Mouse (Mus musculus) hindbrain, embryonic 14.5 days (tissue): ENCODE results near the gene Cenpv. TPM values are rescaled to one million over a fixed set of nuclear protein-coding genes. Genes with fewer than 3 reads are reported as not detected.

Experiments
- ATAC-seq: fragments of 200-750 bp; cut with Nextera tagmentation; 2 replicates; pipeline ENCODE4 v1.8.0; 2017; ENCODE audit warnings: moderate number of reproducible peaks, mild to moderate bottlenecking, moderate TSS enrichment, moderate library complexity; ENCODE audit not compliant: low FRiP score
- DNase-seq: peaks from one replicate; pipeline ENCODE4 v3.0.0-alpha.2; 2015; ENCODE audit warnings: low spot score
- H3K27ac ChIP-seq: fragments of 300-500 bp; sonication (generic); 2 replicates; pipeline ENCODE4 v1.5.1; 2014; ENCODE audit warnings: mild to moderate bottlenecking, moderate library complexity
- H3K27me3 ChIP-seq: fragments of 300-500 bp; sonication (generic); 2 replicates; pipeline ENCODE4 v1.6.1; 2014; ENCODE audit warnings: mild to moderate bottlenecking, low read length, mixed read lengths; ENCODE audit not compliant: control insufficient read depth, insufficient read depth
- H3K36me3 ChIP-seq: fragments of 300-500 bp; sonication (generic); replicated peaks from 2 replicates; pipeline ENCODE4 v1.6.1; 2014; ENCODE audit not compliant: control insufficient read depth, insufficient read depth
- H3K4me1 ChIP-seq: fragments of 300-500 bp; sonication (generic); replicated peaks from 2 replicates; pipeline ENCODE4 v1.6.1; 2014; ENCODE audit warnings: antibody characterized with exemption, low read length, mixed read lengths; ENCODE audit not compliant: control insufficient read depth, insufficient read depth
- H3K4me2 ChIP-seq: fragments of 300-500 bp; sonication (generic); replicated peaks from 2 replicates; pipeline ENCODE4 v1.6.1; 2014; ENCODE audit warnings: mild to moderate bottlenecking, moderate library complexity
- H3K4me3 ChIP-seq: fragments of 300-500 bp; sonication (generic); replicated peaks from 2 replicates; pipeline ENCODE4 v1.5.1; 2014; ENCODE audit warnings: mild to moderate bottlenecking, low read length
- H3K9ac ChIP-seq: fragments of 300-500 bp; sonication (generic); 2 replicates; pipeline ENCODE4 v1.6.1; 2014
- H3K9me3 ChIP-seq: fragments of 300-500 bp; sonication (generic); 2 replicates; pipeline ENCODE4 v1.6.1; 2016; ENCODE audit warnings: low read length; ENCODE audit not compliant: control insufficient read depth
- WGBS: fragments of 180-500 bp; shearing (Covaris S2); extraction: QIAGEN DNeasy Blood & Tissue Kit; methylation state at CpG from one replicate; pipeline ENCODE4 v1.1.7; 2014; 5-methylcytosine and 5-hydroxymethylcytosine counted together
- polyA plus RNA-seq: library from polyadenylated mRNA; unstranded; fragments of >200 nt; fragmentation: Nextera tagmentation; extraction: Ambion mirVana; gene quantifications from 2 replicates; pipeline ENCODE4 v1.2.1, GENCODE M21; 2014

Gene Cenpv
- polyA plus RNA-seq, 1 experiment from 2014 or later = 64.8 TPM

- Histone ChIP-seq H3K9ac (peak overlapping the region; percentile 96), H3K27me3 (no peaks in the 10 kb centered on the region), H3K9me3 (no peaks in the 10 kb centered on the region), H3K4me1 (peaks cover 30% of the 10 kb centered on the region), H3K36me3 (peaks cover 19% of the 10 kb centered on the region), H3K27ac (peak overlapping the region; percentile 99), H3K4me2 (peak overlapping the region; percentile 76), H3K4me3 (peak overlapping the region; percentile 70)
- peak; percentile 62 for DNase-seq
- 14% methylated on average over 5 of the region's 5 CpGs for WGBS
- no peak for ATAC-seq
These were observed 10.7 kb upstream of the Cenpv start for GRCm38 (mm10) chr11:62549782-62550181.

GRCm38 (mm10) chr11:62543991-62544390, 4.9 kb upstream of the Cenpv start:
- H3K4me3 ChIP-seq = no peak overlapping the region
- H3K9ac ChIP-seq = no peak overlapping the region
- no peak overlapping the region for H3K4me2 ChIP-seq
- H3K36me3 ChIP-seq = no peaks in the 10 kb centered on the region
- DNase-seq (no peak), ATAC-seq (no peak)
- no peaks in the 10 kb centered on the region for H3K9me3 ChIP-seq
- no peak overlapping the region for H3K27ac ChIP-seq
- 94% methylated on average over 3 of the region's 3 CpGs for WGBS
- peaks cover under 1% of the 10 kb centered on the region; the same call in 1 of the 2 replicates for H3K4me1 ChIP-seq
- H3K27me3 ChIP-seq = no peaks in the 10 kb centered on the region

- 85% methylated on average over 8 of the region's 8 CpGs for WGBS
- no peaks in the 10 kb centered on the region for H3K36me3 ChIP-seq
- no peak overlapping the region for H3K4me3 ChIP-seq
These were observed 2.5 kb upstream of the Cenpv start for GRCm38 (mm10) chr11:62541581-62541980.

GRCm38 (mm10) chr11:62540969-62541368, 1.9 kb upstream of the Cenpv start:
- no peak for ATAC-seq
- H3K27me3 ChIP-seq = no peaks in the 10 kb centered on the region
- WGBS = 60% methylated on average over 2 of the region's 2 CpGs
- H3K4me3 ChIP-seq = no peak overlapping the region
- H3K36me3 ChIP-seq = no peaks in the 10 kb centered on the region
- no peaks in the 10 kb centered on the region for H3K9me3 ChIP-seq
- no peak overlapping the region for H3K9ac ChIP-seq
- no peak overlapping the region for H3K27ac ChIP-seq
- peaks cover 15% of the 10 kb centered on the region; the same call in 1 of the 2 replicates for H3K4me1 ChIP-seq
- no peak for DNase-seq
- H3K4me2 ChIP-seq = no peak overlapping the region

More at GRCm38 (mm10) chr11:62541581-62541980, 2.5 kb upstream of the Cenpv start:
- Histone ChIP-seq H3K4me1 (peaks cover 15% of the 10 kb centered on the region; the same call in 1 of the 2 replicates), H3K4me2 (no peak overlapping the region), H3K9me3 (no peaks in the 10 kb centered on the region), H3K27ac (no peak overlapping the region), H3K9ac (no peak overlapping the region), H3K27me3 (no peaks in the 10 kb centered on the region)
- ATAC-seq (no peak), DNase-seq (no peak)

GRCm38 (mm10) chr11:62540167-62540566, 1.1 kb upstream of the Cenpv start:
- H3K9ac ChIP-seq = no peak overlapping the region
- H3K4me1 ChIP-seq = peaks cover 15% of the 10 kb centered on the region; the same call in 1 of the 2 replicates
- no peaks in the 10 kb centered on the region for H3K36me3 ChIP-seq
- H3K4me2 ChIP-seq = no peak overlapping the region
- 83% methylated on average over 7 of the region's 7 CpGs for WGBS
- no peak for DNase-seq
- H3K4me3 ChIP-seq = no peak overlapping the region
- no peaks in the 10 kb centered on the region for H3K9me3 ChIP-seq
- H3K27ac ChIP-seq = no peak overlapping the region
- H3K27me3 ChIP-seq = no peaks in the 10 kb centered on the region
- ATAC-seq = no peak

- ATAC-seq = peak; percentile 85
- peaks cover 10% of the 10 kb centered on the region for H3K36me3 ChIP-seq
- no peaks in the 10 kb centered on the region for H3K27me3 ChIP-seq
- peak overlapping the region; percentile 87 for H3K4me3 ChIP-seq
- H3K27ac ChIP-seq = peak overlapping the region; percentile 83
- peak overlapping the region; percentile 96 for H3K9ac ChIP-seq
- no peaks in the 10 kb centered on the region for H3K9me3 ChIP-seq
- peaks cover 15% of the 10 kb centered on the region; the same call in 1 of the 2 replicates for H3K4me1 ChIP-seq
- WGBS = under 1% methylated on average over 53 of the region's 73 CpGs
- peak; percentile 50 for DNase-seq
- peak overlapping the region; percentile 62 for H3K4me2 ChIP-seq
These were observed 556 bp downstream of the Cenpv start for GRCm38 (mm10) chr11:62538321-62539088.

GRCm38 (mm10) chr11:62537590-62537989, 1.5 kb downstream of the Cenpv start:
- ATAC-seq = no peak
- Histone ChIP-seq H3K9ac (peak overlapping the region; percentile 96), H3K27ac (0 out of 2 replicates have a peak overlapping the region, but pooled peaks have one; percentile 24)

GRCm38 (mm10) chr11:62537089-62537488, 2.0 kb downstream of the Cenpv start:
- Histone ChIP-seq H3K4me2 (peak overlapping the region; percentile 62), H3K36me3 (peaks cover 21% of the 10 kb centered on the region), H3K4me1 (peaks cover 15% of the 10 kb centered on the region; the same call in 1 of the 2 replicates), H3K9ac (peak overlapping the region; percentile 96), H3K27ac (no peak overlapping the region), H3K9me3 (no peaks in the 10 kb centered on the region), H3K4me3 (peak overlapping the region; percentile 87), H3K27me3 (no peaks in the 10 kb centered on the region)
- no peak for ATAC-seq
- DNase-seq = no peak
- WGBS = 84% methylated on average over 8 of the region's 8 CpGs

More at GRCm38 (mm10) chr11:62537590-62537989, 1.5 kb downstream of the Cenpv start:
- Histone ChIP-seq H3K9me3 (no peaks in the 10 kb centered on the region), H3K4me3 (peak overlapping the region; percentile 87), H3K4me2 (peak overlapping the region; percentile 62), H3K27me3 (no peaks in the 10 kb centered on the region), H3K4me1 (peaks cover 15% of the 10 kb centered on the region; the same call in 1 of the 2 replicates), H3K36me3 (peaks cover 18% of the 10 kb centered on the region)
- 19% methylated on average over 7 of the region's 7 CpGs for WGBS
- peak; percentile 47 for DNase-seq

- H3K27me3 ChIP-seq = no peaks in the 10 kb centered on the region
- DNase-seq (no peak), ATAC-seq (no peak)
- no peaks in the 10 kb centered on the region for H3K9me3 ChIP-seq
- no peak overlapping the region for H3K27ac ChIP-seq
- H3K36me3 ChIP-seq = peaks cover 29% of the 10 kb centered on the region
- no peak overlapping the region for H3K9ac ChIP-seq
- H3K4me3 ChIP-seq = no peak overlapping the region
- no peak overlapping the region for H3K4me2 ChIP-seq
- H3K4me1 ChIP-seq = no peaks in the 10 kb centered on the region
- WGBS = 72% methylated on average over 2 of the region's 2 CpGs
These were observed 16.8 kb downstream of the Cenpv start for GRCm38 (mm10) chr11:62522283-62522682.
